Mouse (Mus musculus) kidney, adult 2 months (tissue): ENCODE data around the gene Cemip. TPM values are rescaled to one million over a fixed set of nuclear protein-coding genes. Genes with fewer than 3 reads are reported as not detected.

Experiments used
- DNase-seq: peaks from one replicate; pipeline ENCODE4 v3.0.0; 2021
- H3K27ac ChIP-seq: fragments of 200-500 bp; 2 replicates; pipeline ENCODE4 v1.5.1; 2012; ENCODE audit warnings: low read depth, low read length, control low read depth, inconsistent platforms; ENCODE audit not compliant: insufficient read depth
- H3K27me3 ChIP-seq: fragments of 200-500 bp; replicated peaks from 2 replicates; pipeline ENCODE4 v1.6.1; 2012; ENCODE audit warnings: mild to moderate bottlenecking, moderate library complexity, low read length, inconsistent platforms; ENCODE audit not compliant: control insufficient read depth, insufficient read depth
- H3K36me3 ChIP-seq: fragments of 200-500 bp; 2 replicates; pipeline ENCODE4 v1.6.1; 2012; ENCODE audit warnings: mild to moderate bottlenecking, moderate library complexity, low read length, inconsistent platforms; ENCODE audit not compliant: control insufficient read depth, insufficient read depth
- H3K4me1 ChIP-seq: fragments of 200-500 bp; 2 replicates; pipeline ENCODE4 v1.6.1; 2011; ENCODE audit warnings: low read length; ENCODE audit not compliant: control insufficient read depth, insufficient read depth
- H3K4me3 ChIP-seq: fragments of 200-500 bp; 2 replicates; pipeline ENCODE4 v1.5.1; 2011; ENCODE audit warnings: mild to moderate bottlenecking, low read depth, low read length, control low read depth; ENCODE audit not compliant: insufficient read depth
- CTCF ChIP-seq: fragments of 200-500 bp; conservative IDR thresholded peaks from 2 replicates; pipeline ENCODE4 v1.5.1; 2011; ENCODE audit warnings: low read depth, mild to moderate bottlenecking, control low read depth, low read length, moderate library complexity, mixed read lengths; ENCODE audit not compliant: insufficient read depth, insufficient read length
- POLR2A ChIP-seq: fragments of 200-500 bp; IDR thresholded peaks from one replicate; pipeline ENCODE4 v1.6.1; 2011; ENCODE audit warnings: low read depth, low read length, control low read depth
- WGBS: fragments of 180-500 bp; shearing (Covaris S2); methylation state at CpG from one replicate; pipeline ENCODE4 v1.1.7; 2018; 5-methylcytosine and 5-hydroxymethylcytosine counted together
- polyA plus RNA-seq: library from polyadenylated mRNA; depleted of rRNA; stranded (reverse); fragments of >200 nt; gene quantifications from 2 replicates; pipeline ENCODE4 v1.2.3, GENCODE M21; 2012

Cemip gene
- polyA plus RNA-seq, 1 experiment: 0.08 TPM

GRCm38 (mm10) chr7:83965181-83965580 is 121.1 kb downstream of the Cemip start:
- no peak overlapping the region for H3K4me3 ChIP-seq
- no peaks in the 10 kb centered on the region for H3K36me3 ChIP-seq
- no peaks in the 10 kb centered on the region for H3K27me3 ChIP-seq
- DNase-seq: peak; percentile 51
- no peaks in the 10 kb centered on the region for H3K4me1 ChIP-seq
- TF ChIP-seq POLR2A: no peak
- TF ChIP-seq CTCF: no peak
- H3K27ac ChIP-seq: no peak overlapping the region

DNA sequence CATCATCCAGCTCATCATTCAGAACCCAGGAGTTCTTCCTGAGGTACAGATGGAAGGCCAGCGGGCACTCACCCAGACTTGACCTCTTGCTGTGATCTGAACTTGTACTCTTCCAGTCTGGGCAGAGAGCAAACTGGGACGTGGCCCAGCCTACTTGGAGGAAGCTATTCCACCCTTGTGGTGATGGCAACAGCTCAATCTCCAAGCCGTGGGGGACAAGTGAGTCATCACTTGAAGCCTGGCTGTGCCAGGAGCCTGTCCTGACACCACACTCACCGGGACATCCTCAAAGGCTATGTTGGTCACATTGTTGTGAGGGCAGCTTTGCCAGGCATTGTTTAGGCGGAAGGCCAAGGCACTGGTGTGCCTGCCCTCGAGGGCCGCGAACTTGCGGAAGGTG is 133.8 kb downstream of the Cemip start:
- 90% methylated on average over 9 of the region's 9 CpGs for WGBS
- no peaks in the 10 kb centered on the region for H3K4me1 ChIP-seq
- H3K27ac ChIP-seq: no peak overlapping the region
- no peak for TF ChIP-seq POLR2A
- no peak for TF ChIP-seq CTCF
- no peak overlapping the region for H3K4me3 ChIP-seq
- DNase-seq: no peak
- no peaks in the 10 kb centered on the region for H3K27me3 ChIP-seq
- H3K36me3 ChIP-seq: no peaks in the 10 kb centered on the region

GRCm38 (mm10) chr7:83951327-83951726 is 135.0 kb downstream of the Cemip start:
- no peaks in the 10 kb centered on the region for H3K36me3 ChIP-seq
- H3K27me3 ChIP-seq: no peaks in the 10 kb centered on the region
- 78% methylated on average over 14 of the region's 14 CpGs for WGBS
- TF ChIP-seq CTCF (no peak), POLR2A (no peak)
- H3K4me3 ChIP-seq: no peak overlapping the region
- H3K27ac ChIP-seq: no peak overlapping the region
- peak; percentile 12 for DNase-seq
- no peaks in the 10 kb centered on the region for H3K4me1 ChIP-seq

GRCm38 (mm10) chr7:83949662-83950061 is 136.6 kb downstream of the Cemip start:
- 89% methylated on average over 6 of the region's 6 CpGs for WGBS
- TF ChIP-seq CTCF (no peak), POLR2A (no peak)
- no peak overlapping the region for H3K4me3 ChIP-seq
- no peak overlapping the region for H3K27ac ChIP-seq
- DNase-seq: no peak
- H3K36me3 ChIP-seq: no peaks in the 10 kb centered on the region
- H3K4me1 ChIP-seq: no peaks in the 10 kb centered on the region
- H3K27me3 ChIP-seq: no peaks in the 10 kb centered on the region

DNA sequence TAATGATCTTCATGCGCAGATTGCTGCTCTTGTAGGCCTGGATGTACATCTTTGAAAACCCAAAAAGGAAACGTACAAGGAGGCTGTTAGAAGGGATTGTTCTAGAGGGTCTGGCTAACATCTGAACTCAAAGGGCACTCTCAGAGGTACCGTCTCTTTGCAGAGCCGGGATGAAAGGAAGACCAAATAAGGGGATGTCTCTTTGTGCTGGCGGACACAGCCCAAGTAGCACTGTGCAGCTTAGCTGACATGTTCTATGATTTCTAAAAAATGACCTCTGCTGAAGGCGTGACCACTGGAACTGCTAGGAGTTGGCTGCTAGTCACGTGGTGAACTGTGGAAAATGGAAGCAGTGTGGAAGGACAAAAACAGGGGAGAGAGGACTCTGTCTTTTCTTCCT is 137.6 kb downstream of the Cemip start:
- WGBS: 71% methylated on average over 7 of the region's 7 CpGs
- TF ChIP-seq POLR2A (no peak), CTCF (no peak)

GRCm38 (mm10) chr7:83941701-83942101 is 144.6 kb downstream of the Cemip start:
- Histone ChIP-seq H3K27me3 (no peaks in the 10 kb centered on the region), H3K4me1 (no peaks in the 10 kb centered on the region), H3K4me3 (no peak overlapping the region), H3K27ac (no peak overlapping the region), H3K36me3 (no peaks in the 10 kb centered on the region)
- DNase-seq: no peak
- TF ChIP-seq CTCF (no peak), POLR2A (no peak)
- WGBS: 91% methylated on average over 8 of the region's 8 CpGs

More for the DNA sequence above, 137.6 kb downstream of the Cemip start:
- no peaks in the 10 kb centered on the region for H3K27me3 ChIP-seq
- H3K4me1 ChIP-seq: no peaks in the 10 kb centered on the region
- no peak overlapping the region for H3K27ac ChIP-seq
- no peak overlapping the region for H3K4me3 ChIP-seq
- no peak for DNase-seq
- no peaks in the 10 kb centered on the region for H3K36me3 ChIP-seq

GRCm38 (mm10) chr7:83940136-83940535 is 146.2 kb downstream of the Cemip start:
- H3K27me3 ChIP-seq: no peaks in the 10 kb centered on the region
- no peak overlapping the region for H3K27ac ChIP-seq
- H3K4me3 ChIP-seq: no peak overlapping the region
- TF ChIP-seq POLR2A (no peak), CTCF (no peak)
- H3K36me3 ChIP-seq: no peaks in the 10 kb centered on the region
- H3K4me1 ChIP-seq: no peaks in the 10 kb centered on the region
- 80% methylated on average over 2 of the region's 2 CpGs for WGBS
- DNase-seq: no peak

- no peak for TF ChIP-seq POLR2A
- TF ChIP-seq CTCF: no peak
- Histone ChIP-seq H3K27me3 (no peaks in the 10 kb centered on the region), H3K4me3 (no peak overlapping the region), H3K27ac (no peak overlapping the region), H3K4me1 (no peaks in the 10 kb centered on the region), H3K36me3 (no peaks in the 10 kb centered on the region)
- WGBS: 75% methylated on average over 3 of the region's 3 CpGs
- no peak for DNase-seq
Observed at GRCm38 (mm10) chr7:83939017-83939721, 147.1 kb downstream of the Cemip start.
